Mouse (Mus musculus) activated CD4-positive, CD25-positive, alpha-beta regulatory T cell, adult 4 months (primary cell): ENCODE data around the gene Pip5k1c. TPM values are rescaled to one million over a fixed set of nuclear protein-coding genes. Genes with fewer than 3 reads are reported as not detected.

ENCODE experiments used
- ATAC-seq: one replicate; pipeline ENCODE4 v1.8.0; 2017
- polyA plus RNA-seq, 2 experiments: library from polyadenylated mRNA; unstranded; fragments of 100-300 nt; shearing (Covaris generic); gene quantifications; one replicate each; pipeline ENCODE4 v1.2.1; 2017

Pip5k1c gene
- 10 to 100 TPM; 11.1 to 16.9 TPM for polyA plus RNA-seq

DNA sequence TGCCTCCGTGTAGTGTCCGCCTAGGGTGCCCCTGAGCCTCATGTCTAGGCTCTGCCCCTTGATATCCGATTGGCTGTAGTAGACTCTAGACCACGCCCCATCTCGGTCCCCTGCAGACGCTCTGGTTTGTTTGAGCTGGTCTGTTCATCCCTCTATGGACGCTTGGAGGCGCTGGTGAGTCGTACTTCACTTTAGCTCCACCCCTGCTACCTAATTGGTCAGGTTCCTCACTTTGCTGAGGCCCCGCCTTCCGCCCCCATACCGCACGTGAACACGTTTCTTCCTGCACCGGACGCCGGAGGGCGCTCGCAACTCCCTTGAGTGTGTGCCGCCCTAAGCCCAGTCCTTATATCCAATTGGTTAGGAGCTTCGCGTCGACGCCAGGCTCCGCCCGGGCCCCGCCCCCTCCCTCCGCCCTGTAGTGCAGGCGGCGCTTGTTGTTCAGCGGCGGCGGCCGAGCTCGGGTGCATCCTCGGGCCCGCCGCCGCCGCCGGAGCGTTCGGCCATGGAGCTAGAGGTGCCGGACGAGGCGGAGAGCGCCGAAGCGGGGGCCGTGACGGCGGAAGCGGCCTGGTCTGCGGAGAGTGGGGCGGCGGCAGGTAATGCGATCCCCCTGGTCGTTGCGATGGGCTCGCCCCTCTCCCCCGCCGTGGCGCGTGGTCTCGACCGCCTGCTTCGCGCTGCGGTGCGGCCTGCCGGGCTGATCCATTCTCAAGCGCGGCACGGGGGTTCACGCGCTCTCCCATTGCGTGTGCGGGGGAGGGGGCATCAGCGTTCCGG is at the start of gene Pip5k1c:
Pip5k1c (plus strand) TSS at position 410 of the 780 bp plus-strand sequence.
- ATAC-seq, result peak; percentile 87

DNA sequence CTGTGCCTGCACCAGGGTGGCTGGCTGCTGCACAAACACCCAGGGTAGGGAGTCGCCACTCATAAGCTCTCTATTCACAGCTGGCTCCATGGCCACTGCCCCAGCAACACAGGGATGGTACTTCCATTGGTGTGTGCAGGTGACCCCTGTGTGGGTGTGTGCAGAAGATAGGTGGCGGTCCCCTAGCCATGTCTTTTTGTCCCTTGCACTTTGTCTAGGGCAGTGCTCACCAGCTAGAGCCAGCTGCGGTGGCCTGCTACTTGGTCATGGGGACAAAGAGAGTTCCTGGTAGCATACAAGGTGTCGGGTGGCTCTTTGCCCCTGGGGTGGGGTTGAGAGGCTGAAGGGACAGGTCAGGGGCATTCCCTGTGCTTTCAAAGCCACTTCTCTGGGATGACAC is 48.6 kb upstream of the Pip5k1c start:
- ATAC-seq, result no peak

DNA sequence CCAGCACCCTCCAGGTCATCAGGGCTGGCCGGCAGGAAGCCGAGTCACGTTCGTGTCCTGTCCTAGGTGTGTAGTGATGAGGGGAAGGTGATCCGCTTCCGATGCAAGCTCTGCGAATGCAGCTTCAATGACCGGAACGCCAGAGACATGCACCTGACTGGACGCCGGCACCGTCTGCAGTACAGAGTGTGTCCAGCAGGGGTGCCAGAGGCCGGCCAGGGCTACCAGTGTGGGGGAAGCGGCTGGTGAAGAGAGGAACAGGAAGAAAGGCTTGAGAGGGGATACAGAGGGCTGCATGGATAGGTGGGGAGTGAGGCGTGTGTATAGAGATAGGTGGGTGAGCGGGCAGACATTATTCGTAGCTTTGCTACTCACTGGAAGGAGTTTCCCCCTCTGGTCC is 48.2 kb upstream of the Pip5k1c start:
- peak; percentile 75 for ATAC-seq

DNA sequence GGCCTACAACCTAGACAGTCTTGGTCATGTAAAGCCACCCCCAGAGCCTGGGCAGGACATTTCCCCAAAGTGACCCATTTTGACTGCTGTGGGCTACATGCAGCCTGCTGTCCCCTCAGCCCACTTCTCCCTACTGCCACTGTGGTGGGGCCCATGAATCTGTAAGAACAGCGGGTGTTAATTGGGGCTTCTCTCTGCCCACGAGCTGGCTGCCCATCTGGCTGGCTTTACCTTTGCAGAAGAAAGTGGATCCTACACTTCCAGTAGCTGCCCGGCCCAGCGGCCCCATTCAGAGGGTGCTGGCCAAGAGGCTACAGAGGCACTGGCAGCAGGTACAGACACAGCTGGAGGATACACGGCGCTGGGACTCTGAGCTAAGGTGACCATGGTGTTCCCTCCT is 47.6 kb upstream of the Pip5k1c start:
- ATAC-seq, result no peak

DNA sequence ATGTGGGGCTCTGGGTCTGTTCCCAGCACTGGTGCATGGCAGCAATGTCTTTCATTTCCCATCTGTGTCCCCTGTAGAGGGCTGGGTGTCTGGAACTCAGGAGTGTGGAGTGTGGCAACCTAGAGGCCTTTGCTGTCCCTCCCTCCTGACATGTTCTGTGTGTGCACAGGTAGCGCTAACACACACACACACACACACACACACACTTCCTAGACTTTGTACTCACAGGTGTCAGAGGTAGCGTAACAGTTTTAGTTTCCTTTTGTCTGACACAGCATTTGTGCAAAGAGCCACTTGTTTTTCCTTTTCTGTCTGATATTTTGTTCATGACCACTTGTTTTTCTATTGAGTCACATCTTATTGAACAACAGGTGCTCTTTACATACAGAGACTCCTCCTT is 45.0 kb upstream of the Pip5k1c start:
- peak; percentile 67 for ATAC-seq

DNA sequence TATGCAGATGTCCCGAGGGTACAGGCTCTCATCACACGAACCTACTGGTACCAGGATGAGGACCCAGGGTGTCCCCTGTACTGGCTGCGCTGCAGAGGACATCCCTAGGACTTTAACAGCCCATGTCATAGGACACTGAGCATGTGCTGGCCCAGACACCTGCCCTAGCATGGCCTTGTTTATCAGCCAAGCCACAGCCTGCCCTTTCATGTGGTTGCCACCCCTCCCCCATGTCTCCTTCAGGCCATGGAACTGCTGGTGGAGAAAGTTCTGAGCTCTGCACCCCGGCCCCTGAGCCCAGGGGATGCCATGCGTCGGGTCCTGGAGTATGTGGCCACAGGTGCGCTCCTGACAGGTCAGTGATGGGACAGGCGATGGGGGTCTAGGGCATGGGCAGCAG is 43.3 kb upstream of the Pip5k1c start:
- ATAC-seq, result no peak

DNA sequence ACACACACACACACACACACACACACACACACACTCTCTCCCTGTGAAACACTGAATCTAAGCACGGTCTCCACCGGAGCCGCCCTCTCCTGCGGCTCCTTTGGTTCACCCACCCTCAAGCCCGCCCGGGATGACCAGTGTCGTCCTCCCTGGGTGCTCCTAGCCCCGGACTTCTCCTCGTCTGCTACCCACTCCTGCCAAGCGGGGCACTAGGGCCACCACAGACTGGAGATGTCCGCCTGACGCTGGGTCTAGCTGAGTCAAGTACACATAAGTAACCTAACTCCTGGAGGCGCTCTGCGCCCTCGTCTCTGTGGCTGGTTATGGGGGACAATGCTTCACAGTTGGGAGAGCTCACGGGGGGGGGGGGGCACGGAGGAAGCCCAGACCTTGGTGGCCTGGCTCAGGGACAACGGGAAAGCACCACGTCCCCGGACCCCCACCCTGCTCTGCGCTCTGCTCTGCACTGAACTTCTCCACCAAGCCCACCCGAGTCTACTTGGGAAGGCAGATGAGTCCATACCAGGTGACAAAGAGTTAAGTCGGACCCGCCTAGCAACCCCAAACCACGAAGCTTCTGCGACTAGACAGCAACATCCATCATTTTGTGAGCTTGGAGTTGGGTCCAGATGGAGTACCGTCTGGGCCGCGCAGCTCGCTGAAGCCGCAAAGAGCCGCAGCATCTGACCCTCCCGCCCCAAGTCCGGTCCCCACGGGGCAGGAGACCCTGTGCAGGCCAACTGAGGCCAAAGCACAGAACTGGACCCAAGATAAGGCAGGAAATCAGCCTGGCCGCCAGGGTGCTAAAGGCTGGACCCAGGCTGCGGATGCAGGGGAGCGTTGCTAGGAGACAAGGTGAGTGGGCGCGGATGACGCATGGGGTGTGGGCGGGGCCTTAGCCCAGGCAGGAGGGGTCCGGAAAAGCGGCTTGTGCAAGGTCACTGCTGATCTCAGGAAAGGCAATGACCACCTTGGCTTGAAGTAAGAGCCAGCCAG is 40.0 kb upstream of the Pip5k1c start, which contains the start of gene Matk:
Matk (plus strand) TSS at position 512 of the 996 bp plus-strand sequence.
- peak; percentile 68 for ATAC-seq

DNA sequence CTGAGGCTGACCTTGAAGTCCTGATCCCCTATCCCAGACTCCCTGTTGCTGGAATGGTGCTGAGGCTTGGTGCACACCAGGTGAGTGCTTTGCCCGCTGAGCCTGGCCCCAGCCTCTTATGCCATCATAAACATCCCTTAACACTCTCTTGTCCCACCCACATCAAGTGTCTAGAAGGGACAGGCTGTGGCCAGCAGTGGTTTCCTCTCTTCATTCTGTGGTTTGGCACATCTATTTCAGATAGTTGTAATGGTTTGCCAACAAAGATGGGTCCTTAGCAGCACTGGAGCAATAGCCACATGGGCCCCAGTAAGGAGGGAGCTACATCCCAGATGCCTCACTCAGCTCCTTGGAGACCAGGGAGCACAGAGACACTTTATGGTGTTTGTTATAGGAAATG is 37.9 kb upstream of the Pip5k1c start:
- no peak for ATAC-seq

DNA sequence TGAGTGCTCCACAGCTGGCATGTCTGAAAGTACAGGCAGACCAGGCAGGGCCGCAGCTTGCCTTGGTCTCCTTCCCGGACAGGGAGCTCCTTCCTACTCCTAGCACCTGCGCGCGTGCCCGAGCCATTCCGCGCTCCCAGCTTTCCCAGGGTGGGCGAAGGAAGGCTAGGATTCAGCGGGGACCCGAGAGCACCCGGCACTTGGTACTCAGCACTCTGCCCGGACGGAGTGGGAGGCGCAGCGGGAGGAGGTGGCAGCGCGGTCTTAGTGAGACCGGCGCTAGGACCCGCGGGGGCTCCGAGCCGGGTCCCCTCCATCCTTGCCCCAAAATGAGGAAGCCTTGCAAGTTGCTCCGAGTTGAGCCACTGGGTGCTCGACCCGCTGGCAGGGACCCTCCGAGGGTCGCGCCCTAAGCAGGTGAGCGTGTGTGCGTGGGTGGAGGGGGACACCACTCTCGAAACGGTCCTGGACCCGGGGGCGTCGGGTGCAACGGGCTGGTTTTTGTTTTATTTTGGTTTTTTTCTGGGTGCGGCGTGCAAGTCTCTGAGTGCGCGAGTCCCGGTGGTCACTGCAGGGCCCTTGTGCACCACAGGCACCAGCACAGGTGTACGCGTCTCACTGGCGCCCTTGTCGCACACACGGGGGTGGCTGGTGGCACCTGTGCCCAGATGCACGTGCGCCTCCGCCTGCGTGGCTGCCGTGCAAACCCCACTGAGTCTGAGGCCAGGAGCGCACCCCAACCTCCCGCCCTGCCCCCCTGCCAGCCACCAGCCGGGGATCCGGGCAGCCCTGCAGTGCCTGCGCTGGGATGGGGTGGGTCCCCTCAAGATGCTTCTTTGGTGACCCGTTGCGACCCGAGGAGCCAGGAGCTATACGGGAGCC is 35.4 kb upstream of the Pip5k1c start:
- ATAC-seq, result peak; percentile 28

DNA sequence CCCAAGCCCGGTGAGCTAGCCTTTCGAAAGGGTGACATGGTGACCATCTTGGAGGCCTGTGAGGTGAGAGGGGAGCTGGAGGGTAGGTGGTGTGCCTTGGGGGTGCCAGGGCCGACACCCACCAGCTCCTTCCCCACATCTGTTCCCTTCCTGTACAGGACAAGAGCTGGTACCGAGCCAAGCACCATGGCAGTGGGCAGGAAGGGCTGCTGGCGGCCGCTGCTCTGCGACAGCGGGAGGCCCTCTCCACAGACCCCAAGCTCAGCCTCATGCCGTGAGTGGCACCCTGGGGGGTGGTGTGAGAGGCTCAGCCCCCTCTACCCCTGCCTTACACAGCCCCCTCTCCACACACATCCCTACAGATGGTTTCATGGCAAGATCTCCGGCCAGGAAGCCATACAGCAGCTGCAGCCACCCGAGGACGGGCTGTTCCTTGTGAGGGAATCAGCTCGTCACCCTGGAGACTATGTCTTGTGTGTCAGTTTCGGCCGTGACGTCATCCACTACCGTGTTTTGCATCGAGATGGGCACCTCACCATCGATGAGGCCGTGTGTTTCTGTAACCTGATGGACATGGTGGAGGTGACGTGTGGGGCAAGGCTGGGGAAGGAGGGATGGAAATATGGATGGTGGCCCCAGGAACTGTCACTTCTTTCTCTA is 33.4 kb upstream of the Pip5k1c start:
- no peak for ATAC-seq

DNA sequence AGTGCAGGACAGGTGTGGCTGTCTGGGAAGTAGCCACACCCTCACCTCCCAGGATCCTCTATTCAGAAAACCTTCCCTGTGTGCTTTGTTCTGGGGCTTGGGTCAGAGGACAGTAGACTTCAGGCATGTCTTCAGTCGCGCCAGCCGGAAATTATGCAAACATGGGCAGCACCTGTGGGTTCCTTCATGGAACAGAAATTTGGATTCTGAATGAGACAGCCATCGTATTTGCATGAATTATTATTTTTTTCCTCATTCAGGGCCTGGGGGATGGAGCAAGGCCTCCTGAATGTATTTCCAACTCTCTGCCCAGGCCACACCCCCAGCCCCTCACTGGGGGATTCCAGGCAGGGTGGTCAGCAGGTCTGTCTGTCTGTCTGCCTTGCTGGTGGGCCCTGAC is 31.7 kb upstream of the Pip5k1c start:
- no peak for ATAC-seq

DNA sequence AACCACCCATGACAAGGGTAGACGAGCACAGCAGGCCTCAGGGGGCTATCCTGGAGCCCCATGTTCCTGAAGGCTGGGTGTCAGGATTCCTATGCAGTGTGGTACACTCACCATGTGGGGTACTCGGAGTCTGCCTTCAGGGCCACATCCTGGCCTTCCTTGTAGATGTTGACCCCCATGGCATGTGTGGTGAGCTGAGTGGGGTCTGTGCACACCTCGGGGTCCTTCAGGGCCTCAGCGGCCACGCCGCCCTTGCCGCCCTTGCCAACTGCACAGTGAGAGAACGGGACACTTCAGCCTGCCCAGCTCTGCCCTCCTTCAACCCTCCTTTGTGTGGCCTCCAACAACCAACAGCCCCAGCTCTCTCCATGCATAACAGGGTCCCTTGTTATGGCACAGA is 27.2 kb upstream of the Pip5k1c start:
- ATAC-seq, result no peak

DNA sequence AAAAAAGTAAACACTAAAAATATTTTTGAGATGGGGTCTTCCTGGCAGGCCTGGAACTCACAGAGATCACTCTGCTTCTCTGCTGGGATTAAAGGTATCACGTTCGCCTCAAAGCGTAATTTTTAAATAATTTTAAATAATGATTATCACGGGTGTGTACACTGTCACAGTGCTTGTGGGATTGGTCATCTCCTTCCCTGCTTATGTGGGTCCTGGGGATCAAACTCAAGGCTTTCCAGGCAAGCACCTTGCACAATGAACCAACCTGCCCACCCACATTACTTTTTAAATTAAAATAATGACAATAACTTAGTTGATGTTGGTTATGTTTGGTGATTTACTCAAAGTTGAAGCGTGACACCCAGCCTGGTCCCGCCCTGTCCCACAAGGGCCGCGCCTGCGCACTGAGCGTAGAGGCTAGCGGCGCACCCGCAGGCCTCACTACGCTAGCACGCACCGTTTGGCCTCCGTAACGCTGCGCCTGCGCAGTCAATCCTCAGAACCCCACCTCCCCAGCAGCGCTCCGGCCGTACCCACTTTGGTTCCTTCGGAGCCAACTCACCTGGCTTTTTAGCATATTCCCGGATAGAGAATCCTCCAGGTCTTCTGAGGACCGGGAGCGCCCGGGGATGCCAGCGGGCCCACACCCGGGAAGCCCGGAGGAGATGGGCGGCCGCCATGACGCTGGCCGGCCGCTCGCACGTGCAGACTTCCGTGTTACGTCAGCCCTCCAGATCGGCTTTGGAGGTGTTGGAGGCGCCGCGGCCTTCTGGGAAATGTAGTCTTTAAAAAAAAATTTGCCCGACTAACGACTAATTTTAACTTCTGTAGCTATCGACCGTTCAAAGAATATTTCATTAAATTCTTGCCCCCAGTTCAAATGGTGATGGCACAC is 26.3 kb upstream of the Pip5k1c start, which contains the start of the genes Mrpl54 and Apba3:
Mrpl54 (minus strand) TSS at position 724 of the 895 bp plus-strand sequence.
Apba3 (plus strand) TSS at position 750 of the 895 bp plus-strand sequence.
- peak; percentile 88 for ATAC-seq

DNA sequence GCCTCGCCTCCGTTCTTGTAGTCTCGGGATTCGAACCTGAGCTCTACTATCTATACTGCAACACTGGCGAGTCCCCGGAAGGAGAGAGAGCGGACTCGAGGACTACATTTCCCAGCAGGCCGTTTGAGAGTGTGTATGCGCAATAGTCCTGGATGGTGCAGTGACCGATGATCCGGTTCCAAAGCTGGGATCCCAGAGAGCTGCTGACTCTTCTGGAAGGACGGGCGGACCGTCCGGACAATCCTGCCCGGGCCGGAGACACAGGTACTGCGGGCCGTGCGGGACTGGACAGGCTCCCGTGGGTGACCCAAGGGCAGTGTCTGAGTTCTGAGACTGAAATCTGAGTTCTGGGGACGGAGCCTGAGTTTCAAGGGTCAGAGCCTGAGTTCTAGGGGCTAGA is 24.7 kb upstream of the Pip5k1c start:
- ATAC-seq, result peak; percentile 66

DNA sequence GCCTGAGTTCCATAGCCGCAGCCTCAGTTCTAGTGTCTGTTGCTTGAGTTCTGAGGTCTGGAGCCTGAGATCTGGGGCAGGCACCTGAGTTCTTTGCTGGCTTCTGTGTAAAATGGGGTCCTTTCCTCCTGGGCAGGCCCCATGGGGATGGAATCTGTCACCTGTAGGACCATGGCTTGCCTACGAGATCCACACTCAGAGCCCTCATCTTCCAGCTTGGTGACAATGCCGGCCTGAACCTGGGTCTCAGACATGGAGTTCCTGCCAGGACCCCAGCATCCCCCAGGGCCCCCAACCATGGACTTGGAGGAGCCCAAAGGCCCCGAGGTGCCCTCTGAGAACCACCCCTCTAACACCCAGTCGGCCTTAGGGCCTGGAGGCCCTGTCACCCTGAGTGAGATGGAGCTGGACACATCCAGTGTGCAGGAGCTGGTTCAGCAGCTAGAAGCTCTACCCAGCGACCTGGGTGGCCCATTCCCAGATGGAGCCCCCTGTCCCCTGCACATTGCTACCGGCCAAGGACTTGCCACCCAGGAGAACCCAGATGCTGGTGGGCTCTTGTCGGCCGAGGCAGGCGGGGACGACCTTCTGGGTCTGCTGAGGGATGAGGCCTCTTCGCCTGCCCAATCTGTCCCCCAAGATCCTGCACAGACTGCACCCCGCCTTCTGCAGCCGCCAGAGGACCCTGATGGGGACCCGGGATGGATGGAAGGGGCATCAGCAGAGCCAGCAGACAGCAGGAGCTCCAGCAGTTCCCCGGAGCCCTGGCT is 23.9 kb upstream of the Pip5k1c start:
- no peak for ATAC-seq

DNA sequence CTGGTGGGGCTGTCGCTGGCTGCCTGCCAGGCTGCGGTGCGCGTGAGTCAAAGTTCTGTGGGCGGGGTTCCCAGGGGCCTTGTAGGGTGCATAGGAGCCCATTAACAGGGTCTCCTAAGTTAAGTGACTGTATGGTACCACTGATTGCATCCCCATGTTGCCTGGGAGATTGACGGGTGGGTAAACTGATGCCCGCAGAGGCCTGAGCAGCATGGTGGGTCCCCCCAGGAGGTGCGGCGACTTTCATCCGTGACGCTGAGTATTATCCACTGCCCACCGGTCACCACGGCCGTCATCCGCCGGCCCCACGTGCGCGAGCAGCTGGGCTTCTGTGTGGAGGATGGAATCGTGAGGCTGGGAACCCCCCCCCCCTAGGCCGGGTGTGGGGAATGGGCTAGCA is 20.4 kb upstream of the Pip5k1c start:
- no peak for ATAC-seq

DNA sequence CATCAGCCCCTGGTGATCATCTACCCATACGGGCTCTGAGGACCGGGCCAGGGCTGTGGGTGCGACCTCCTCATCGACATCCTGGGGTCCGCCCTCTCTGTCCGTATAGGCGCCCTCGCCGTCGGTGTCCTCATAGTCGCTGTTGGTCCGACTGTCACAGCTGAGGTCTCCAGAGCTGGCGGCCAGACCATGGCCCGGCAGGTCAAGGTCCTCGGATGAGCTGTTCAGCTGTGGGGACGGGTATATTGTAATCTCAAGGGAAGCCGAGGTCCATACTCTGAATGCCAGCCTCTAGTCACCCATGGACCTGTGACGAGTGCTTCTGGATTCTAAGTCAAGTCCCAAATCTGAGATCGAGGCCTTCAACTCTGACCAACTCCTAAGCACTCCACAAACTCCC is 18.9 kb upstream of the Pip5k1c start:
- no peak for ATAC-seq

DNA sequence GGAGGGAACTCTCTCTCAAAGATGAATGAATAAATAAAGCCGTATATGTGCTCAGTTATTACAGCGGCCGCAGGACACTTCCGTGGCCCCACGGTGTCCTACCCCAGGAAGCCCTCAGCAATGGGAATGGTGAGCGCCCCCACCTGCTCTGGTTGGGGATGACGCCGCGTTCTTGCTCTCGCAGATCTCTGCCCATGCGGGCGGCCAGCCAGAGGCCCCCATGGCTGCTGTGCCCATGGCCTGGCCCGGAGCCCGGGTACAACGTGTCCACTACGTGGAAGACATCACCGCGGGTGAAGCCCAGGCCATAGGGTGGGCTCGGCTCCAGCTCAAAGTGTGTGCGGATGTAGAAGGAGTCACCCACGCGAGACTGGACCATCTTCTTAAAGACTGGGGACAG is 15.1 kb upstream of the Pip5k1c start:
- ATAC-seq, result no peak

DNA sequence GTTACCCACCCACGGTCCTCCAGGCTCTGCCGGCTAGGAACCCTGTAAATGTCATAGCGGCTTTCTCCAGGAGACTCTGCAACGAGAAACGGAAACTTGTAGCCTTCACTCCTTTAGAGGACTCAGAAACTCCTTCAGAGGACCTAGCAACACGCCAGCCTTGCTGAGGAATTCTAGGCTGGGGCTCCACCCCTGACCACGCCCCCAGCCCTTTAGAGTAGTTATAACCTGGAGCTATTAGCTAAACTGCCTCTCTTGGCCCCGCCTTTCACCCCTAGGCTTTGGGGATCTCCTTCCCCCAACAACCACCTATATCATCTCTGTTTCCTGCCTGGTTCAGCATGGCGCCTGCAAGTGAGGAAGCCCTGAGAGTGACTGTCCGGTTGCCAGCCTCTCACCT is 13.3 kb upstream of the Pip5k1c start:
- ATAC-seq, result no peak

DNA sequence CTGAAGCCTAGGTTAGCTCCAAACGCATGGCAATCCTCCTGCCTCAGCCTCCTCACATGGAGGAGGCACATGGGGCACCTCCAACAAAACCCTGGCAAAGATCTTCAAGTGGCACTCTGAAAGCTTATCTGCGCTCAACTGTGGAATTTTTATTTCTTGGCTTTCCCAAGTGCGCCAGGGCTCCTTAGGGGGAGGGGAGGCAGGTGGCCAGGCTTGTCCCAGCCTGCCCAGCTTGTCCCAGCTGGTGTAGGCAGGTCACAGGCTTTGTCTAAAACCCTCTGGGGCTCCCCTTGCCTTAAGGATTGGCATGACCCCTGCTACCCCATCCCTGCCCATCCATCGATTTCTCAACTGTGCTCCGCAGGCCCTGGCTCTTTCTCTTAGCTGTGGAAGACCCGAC is 8.6 kb upstream of the Pip5k1c start:
- ATAC-seq, result no peak
